ENCODE assay signal across 9 mouse cellular contexts in the genomic region with DNA sequence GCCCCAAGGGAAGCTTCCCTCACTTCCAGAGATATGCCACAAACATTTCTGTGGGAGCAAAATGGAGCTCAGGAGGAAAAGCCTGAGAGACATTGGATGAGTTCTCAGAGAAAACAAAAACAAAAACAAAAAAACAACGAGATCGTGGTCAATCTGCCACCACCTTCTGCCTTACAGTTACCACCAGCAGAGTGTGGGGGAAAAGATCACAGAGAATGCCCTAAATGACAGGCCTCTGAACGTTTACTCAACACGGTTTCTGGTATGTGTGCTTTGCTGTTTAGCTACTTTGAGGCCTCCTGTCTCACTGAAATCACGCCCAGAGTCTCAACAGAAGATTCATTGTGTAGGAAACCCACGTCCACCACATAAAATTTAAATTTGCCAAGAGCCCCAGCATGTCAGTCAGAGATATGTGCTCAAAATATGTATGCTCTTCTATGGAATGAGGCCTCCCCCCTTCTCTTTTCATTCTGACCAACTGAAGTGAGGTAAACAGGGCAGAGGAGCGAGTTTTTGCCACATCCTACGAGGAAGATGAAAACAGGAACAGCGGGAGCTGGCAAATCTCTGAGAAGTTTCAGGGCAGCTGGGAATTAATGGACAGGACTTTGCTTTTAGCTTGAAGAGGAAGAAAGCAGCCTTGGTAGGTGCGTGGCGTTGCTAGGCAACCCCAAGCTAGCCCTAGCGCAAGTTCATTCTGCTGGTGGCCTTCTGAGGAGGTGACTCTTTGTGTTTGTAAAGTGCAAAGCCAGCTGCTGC.
DNase-seq lines count a peak whose midpoint lies in the region; ATAC-seq lines count a peak whose summit lies in the region.
"Had no signal": no experiment of that assay in that cellular context is flagged by ENCODE, and none has a peak within 500 bp of the region (broad histone marks: within the 10 kb centered on the region; RNA-seq: fewer than 3 reads in every experiment).

No protein-coding gene starts in this region.

- H3K36me3 ChIP-seq in embryonic facial prominence, embryonic 12.5 days: no peaks in the 10 kb centered on the region
- H3K36me3 ChIP-seq in midbrain, embryonic 14.5 days (ENCODE audit: control insufficient read depth, insufficient read depth, low read length): no peaks in the 10 kb centered on the region; the same call in 1 of the 2 replicates
- no peaks in the 10 kb centered on the region for H3K36me3 ChIP-seq in intestine, embryonic 15.5 days

- peak; percentile 10 for DNase-seq in adrenal gland, adult 2 months
- DNase-seq in adrenal gland, postnatal 25 days: no peak
- peak; percentile 44 for DNase-seq in kidney, adult 18-20 months
- peak; percentile 82 for DNase-seq in midbrain, embryonic 14.5 days
- DNase-seq in thymus, postnatal 10 days (ENCODE audit: low spot score in 2 of 2): no peak
- DNase-seq in cerebellum, postnatal 36 days: no peak
- DNase-seq: lung, postnatal 4 days had no signal

- no peaks in the 10 kb centered on the region for H3K27me3 ChIP-seq in embryonic facial prominence, embryonic 12.5 days
- no peaks in the 10 kb centered on the region for H3K27me3 ChIP-seq in midbrain, embryonic 14.5 days (ENCODE audit: control insufficient read depth, insufficient read depth, low read length)
- no peaks in the 10 kb centered on the region for H3K27me3 ChIP-seq in intestine, embryonic 15.5 days (replicated peaks)

- no peak for ATAC-seq in embryonic facial prominence, embryonic 12.5 days (ENCODE audit: insufficient number of reproducible peaks, insufficient read depth, low FRiP score, low TSS enrichment)
- peak; percentile 65; the same call in 1 of the 2 replicates for ATAC-seq in midbrain, embryonic 14.5 days (ENCODE audit: low FRiP score, low TSS enrichment)
- no peak for ATAC-seq in intestine, embryonic 15.5 days

- peak overlapping the region; percentile 2; the same call in 1 of the 2 replicates for H3K27ac ChIP-seq in embryonic facial prominence, embryonic 12.5 days
- peak overlapping the region; percentile 70 for H3K27ac ChIP-seq in midbrain, embryonic 14.5 days (replicated peaks; ENCODE audit: low read depth, low read length)
- H3K27ac ChIP-seq in intestine, embryonic 15.5 days: no peak overlapping the region

- 0 out of 2 replicates have a peak, but pooled peaks cover 6% of the 10 kb centered on the region for H3K4me1 ChIP-seq in embryonic facial prominence, embryonic 12.5 days
- peaks cover 42% of the 10 kb centered on the region for H3K4me1 ChIP-seq in midbrain, embryonic 14.5 days (ENCODE audit: control insufficient read depth, insufficient read depth, low read length)
- no peaks in the 10 kb centered on the region for H3K4me1 ChIP-seq in intestine, embryonic 15.5 days (replicated peaks)

- no peak overlapping the region for H3K9ac ChIP-seq in embryonic facial prominence, embryonic 12.5 days
- no peak overlapping the region for H3K9ac ChIP-seq in midbrain, embryonic 14.5 days (replicated peaks; ENCODE audit: low read length)
- no peak overlapping the region for H3K9ac ChIP-seq in intestine, embryonic 15.5 days

- no peak overlapping the region for H3K4me3 ChIP-seq in embryonic facial prominence, embryonic 12.5 days
- H3K4me3 ChIP-seq in midbrain, embryonic 14.5 days (replicated peaks; ENCODE audit: low read depth, low read length): no peak overlapping the region
- H3K4me3 ChIP-seq in intestine, embryonic 15.5 days (replicated peaks): no peak overlapping the region

- no peaks in the 10 kb centered on the region for H3K9me3 ChIP-seq in embryonic facial prominence, embryonic 12.5 days
- H3K9me3 ChIP-seq in midbrain, embryonic 14.5 days (ENCODE audit: control insufficient read depth, low read length): no peaks in the 10 kb centered on the region
- H3K9me3 ChIP-seq in intestine, embryonic 15.5 days: no peaks in the 10 kb centered on the region

- H3K4me2 ChIP-seq in embryonic facial prominence, embryonic 12.5 days (replicated peaks): no peak overlapping the region
- no peak overlapping the region for H3K4me2 ChIP-seq in midbrain, embryonic 14.5 days (ENCODE audit: low read length)
- H3K4me2 ChIP-seq in intestine, embryonic 15.5 days (replicated peaks): no peak overlapping the region

- 26% methylated on average over 12 of the region's 12 CpGs for WGBS in embryonic facial prominence, embryonic 12.5 days
- WGBS in midbrain, embryonic 14.5 days: 10% methylated on average over 12 of the region's 12 CpGs
- 26% methylated on average over 12 of the region's 12 CpGs for WGBS in intestine, embryonic 15.5 days

Comparison
In these comparisons a context has a peak if more than half of its experiments do, and no peak if none do; other contexts are left out.
1. DNase-seq: peak in adrenal gland, adult 2 months (single experiment), kidney, adult 18-20 months (single experiment) and midbrain, embryonic 14.5 days (single experiment); none in adrenal gland, postnatal 25 days (single experiment), thymus, postnatal 10 days (0 of 2) and cerebellum, postnatal 36 days (0 of 2).